Mouse (Mus musculus) stomach, postnatal 0 days (tissue): ENCODE results near the gene Ctdsp2. TPM values are rescaled to one million over a fixed set of nuclear protein-coding genes. Genes with fewer than 3 reads are reported as not detected.

Experiments used
- ATAC-seq: fragments of 200-750 bp; cut with Nextera tagmentation; 2 replicates; pipeline ENCODE4 v1.8.0; 2017; ENCODE audit not compliant: low FRiP score, low TSS enrichment
- DNase-seq: peaks from one replicate; pipeline ENCODE4 v3.0.0-alpha.2; 2016; ENCODE audit warnings: low spot score
- H3K27ac ChIP-seq: fragments of 300-500 bp; sonication (generic); replicated peaks from 2 replicates; pipeline ENCODE4 v1.5.1; 2014; ENCODE audit warnings: mild to moderate bottlenecking, control low read depth
- H3K27me3 ChIP-seq: fragments of 300-500 bp; sonication (generic); 2 replicates; pipeline ENCODE4 v1.6.1; 2014; ENCODE audit warnings: low read length; ENCODE audit not compliant: control insufficient read depth, insufficient read depth
- H3K36me3 ChIP-seq: fragments of 300-500 bp; sonication (generic); 2 replicates; pipeline ENCODE4 v1.6.1; 2014; ENCODE audit warnings: low read length, mixed read lengths; ENCODE audit not compliant: control insufficient read depth, insufficient read depth
- H3K4me1 ChIP-seq: fragments of 300-500 bp; sonication (generic); replicated peaks from 2 replicates; pipeline ENCODE4 v1.6.1; 2014; ENCODE audit warnings: antibody characterized with exemption; ENCODE audit not compliant: control insufficient read depth, insufficient read depth
- H3K4me2 ChIP-seq: fragments of 300-500 bp; sonication (generic); replicated peaks from 2 replicates; pipeline ENCODE4 v1.6.1; 2014; ENCODE audit warnings: low read depth, mild to moderate bottlenecking, control low read depth, moderate library complexity
- H3K4me3 ChIP-seq: fragments of 300-500 bp; sonication (generic); 2 replicates; pipeline ENCODE4 v1.5.1; 2014; ENCODE audit warnings: low read depth, low read length, control low read depth
- H3K9ac ChIP-seq: fragments of 300-500 bp; sonication (generic); 2 replicates; pipeline ENCODE4 v1.6.1; 2014; ENCODE audit warnings: mild to moderate bottlenecking, low read length, control low read depth, mixed read lengths
- H3K9me3 ChIP-seq: fragments of 300-500 bp; sonication (generic); 2 replicates; pipeline ENCODE4 v1.6.1; 2016; ENCODE audit warnings: low read length; ENCODE audit not compliant: control insufficient read depth
- CTCF ChIP-seq: IDR thresholded peaks from 2 replicates; pipeline ENCODE4 v1.5.1; 2016; ENCODE audit warnings: antibody characterized with exemption, low read depth, mild to moderate bottlenecking, moderate library complexity
- EP300 ChIP-seq: optimal IDR thresholded peaks from 2 replicates; pipeline ENCODE3; 2016; ENCODE audit warnings: antibody characterized with exemption
- WGBS: fragments of 180-500 bp; shearing (Covaris S2); extraction: QIAGEN DNeasy Blood & Tissue Kit; methylation state at CpG from one replicate; pipeline ENCODE4 v1.1.7; 2014; 5-methylcytosine and 5-hydroxymethylcytosine counted together
- polyA plus RNA-seq: library from polyadenylated mRNA; unstranded; fragments of >200 nt; fragmentation: Nextera tagmentation; extraction: Ambion mirVana; gene quantifications from 2 replicates; pipeline ENCODE4 v1.2.1, GENCODE M21; 2015

Ctdsp2 gene
- polyA plus RNA-seq, 1 experiment from 2014 or later: 29.1 TPM

DNA sequence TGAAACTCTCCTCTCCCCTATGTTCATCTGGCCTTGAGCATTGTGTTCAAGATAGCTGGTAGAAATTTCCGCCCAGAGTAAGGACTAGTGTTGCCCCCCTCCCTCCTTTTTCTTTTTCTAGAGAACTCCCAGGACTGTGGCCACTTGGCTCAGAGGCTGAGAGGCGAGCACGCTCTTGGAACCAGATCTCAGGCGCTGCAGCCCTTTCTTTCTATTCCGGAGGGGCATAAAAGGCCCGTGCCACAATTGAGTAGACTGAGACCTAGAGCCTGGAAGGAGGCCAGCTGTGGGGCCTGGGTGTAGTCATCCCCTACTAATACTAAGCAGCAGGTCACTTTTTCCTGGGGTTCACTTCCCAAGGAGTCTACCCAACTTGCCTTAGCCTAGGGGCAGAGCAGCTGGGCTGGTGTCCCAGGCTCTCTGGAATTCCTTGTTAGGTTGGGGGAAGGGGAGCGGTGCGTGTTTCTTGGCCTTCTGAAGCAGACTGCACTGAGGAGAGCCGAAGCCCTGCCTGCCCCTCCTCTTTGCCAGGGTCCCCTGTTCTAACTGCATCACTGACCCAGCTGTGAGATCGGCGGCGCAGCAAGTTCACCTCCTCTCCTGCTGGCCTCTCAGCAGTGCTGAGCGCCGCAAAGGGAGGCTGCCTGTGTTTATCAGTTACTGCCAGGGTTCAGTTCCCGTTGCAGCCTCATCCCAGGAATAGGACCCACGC is 1.9 kb downstream of the Ctdsp2 start:
- Histone ChIP-seq H3K27me3 (no peaks in the 10 kb centered on the region), H3K9ac (peak overlapping the region; percentile 99), H3K4me2 (peak overlapping the region; percentile 83), H3K9me3 (no peaks in the 10 kb centered on the region), H3K4me1 (peaks cover 20% of the 10 kb centered on the region), H3K27ac (peak overlapping the region; percentile 100), H3K4me3 (peak overlapping the region; percentile 97), H3K36me3 (peaks cover 4% of the 10 kb centered on the region; the same call in 1 of the 2 replicates)
- ATAC-seq (no peak), DNase-seq (no peak)
- 4% methylated on average over 16 of the region's 16 CpGs for WGBS
- no peak for TF ChIP-seq CTCF
- TF ChIP-seq EP300: no peak

DNA sequence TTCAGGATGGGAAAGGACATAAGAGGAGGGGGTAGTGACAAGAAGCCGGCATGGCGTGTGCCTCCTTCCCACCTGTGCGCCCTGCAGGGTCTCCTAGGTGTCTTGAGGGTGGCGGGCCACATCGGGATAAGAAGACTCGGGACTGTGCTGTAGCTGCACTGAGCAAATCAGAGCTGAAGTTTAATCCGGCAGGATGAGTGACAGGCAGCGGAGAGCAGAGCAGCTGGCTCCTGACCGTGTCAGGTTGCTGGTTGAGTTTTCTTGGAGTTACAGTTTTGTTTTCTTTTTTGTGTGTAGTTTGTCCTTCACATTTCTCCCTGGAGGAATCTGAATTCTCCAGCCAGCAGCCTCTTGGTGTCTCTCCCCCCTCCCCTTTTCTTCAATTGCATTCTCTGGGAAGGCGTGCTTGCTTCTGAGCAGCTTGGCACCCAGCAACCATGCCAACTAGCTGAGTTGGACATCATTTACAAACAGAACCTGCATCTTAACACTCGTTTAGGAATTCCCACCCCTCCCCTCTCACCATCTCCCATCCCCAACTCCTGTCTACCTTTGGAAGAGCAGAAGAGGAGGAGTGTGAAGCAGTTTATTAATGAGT is 2.5 kb downstream of the Ctdsp2 start:
- WGBS: 7% methylated on average over 11 of the region's 11 CpGs
- Histone ChIP-seq H3K4me3 (peak overlapping the region; percentile 97), H3K36me3 (peaks cover 4% of the 10 kb centered on the region; the same call in 1 of the 2 replicates), H3K9ac (peak overlapping the region; percentile 99), H3K9me3 (no peaks in the 10 kb centered on the region), H3K4me1 (peaks cover 25% of the 10 kb centered on the region), H3K4me2 (peak overlapping the region; percentile 83), H3K27me3 (no peaks in the 10 kb centered on the region), H3K27ac (peak overlapping the region; percentile 100)
- DNase-seq: no peak
- TF ChIP-seq CTCF (no peak), EP300 (no peak)
- no peak for ATAC-seq

DNA sequence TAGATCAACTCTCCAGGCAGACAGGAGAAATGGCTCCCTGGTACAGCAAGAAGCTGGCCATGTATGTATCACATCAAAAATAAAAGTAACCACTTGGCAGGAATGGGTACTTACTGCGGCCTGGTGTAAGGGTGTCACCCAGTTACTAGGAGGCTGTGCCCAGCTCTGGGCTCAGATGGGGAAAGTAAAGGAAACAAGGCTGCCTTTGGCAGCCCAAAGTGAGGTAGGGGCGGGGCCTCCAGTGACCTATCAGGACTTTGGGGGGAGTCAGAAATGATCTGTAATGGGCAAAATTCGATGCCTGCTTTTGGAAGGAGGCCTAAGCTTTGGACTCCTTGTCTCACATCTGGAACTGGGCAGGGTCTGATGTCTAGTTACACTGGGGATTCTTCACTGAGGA is 3.2 kb downstream of the Ctdsp2 start:
- Histone ChIP-seq H3K36me3 (peaks cover 4% of the 10 kb centered on the region; the same call in 1 of the 2 replicates), H3K27ac (peak overlapping the region; percentile 75; the same call in 1 of the 2 replicates), H3K4me1 (peaks cover 30% of the 10 kb centered on the region), H3K9ac (peak overlapping the region; percentile 38), H3K4me3 (peak overlapping the region; percentile 97), H3K4me2 (peak overlapping the region; percentile 83), H3K27me3 (no peaks in the 10 kb centered on the region), H3K9me3 (no peaks in the 10 kb centered on the region)
- no peak for TF ChIP-seq EP300
- TF ChIP-seq CTCF: no peak
- DNase-seq (no peak), ATAC-seq (no peak)
- WGBS: 38% methylated on average over 3 of the region's 3 CpGs

DNA sequence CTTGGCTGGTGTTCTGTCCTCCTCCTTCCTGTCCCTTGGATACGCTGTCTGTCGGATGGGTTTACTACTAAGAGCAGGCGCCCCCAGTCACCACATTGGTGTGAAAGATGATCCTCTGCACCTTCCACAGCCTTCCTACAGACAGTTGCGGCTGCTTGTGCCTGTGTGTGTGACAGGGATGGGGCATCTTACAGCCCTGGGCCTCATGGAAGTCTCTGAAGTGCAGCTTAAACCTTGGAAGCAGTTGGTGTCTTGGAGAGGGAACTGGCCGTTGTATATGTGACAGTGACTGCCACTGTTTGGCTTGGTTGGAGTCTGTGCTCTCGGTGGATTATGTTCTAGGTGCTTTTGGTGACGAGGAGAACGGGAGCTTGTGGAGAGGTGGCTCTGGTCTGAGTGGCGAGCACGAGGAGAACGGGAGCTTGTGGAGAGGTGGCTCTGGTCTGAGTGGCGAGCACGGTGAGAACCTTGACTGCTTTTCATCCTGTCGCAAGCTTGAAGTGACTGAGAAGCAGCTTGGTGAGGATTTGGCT is 4.7 kb downstream of the Ctdsp2 start:
- WGBS: 21% methylated on average over 14 of the region's 14 CpGs
- no peaks in the 10 kb centered on the region for H3K27me3 ChIP-seq
- peaks cover 37% of the 10 kb centered on the region for H3K4me1 ChIP-seq
- H3K27ac ChIP-seq: peak overlapping the region; percentile 75
- ATAC-seq: no peak
- peak overlapping the region; percentile 83 for H3K4me2 ChIP-seq
- H3K36me3 ChIP-seq: peaks cover 6% of the 10 kb centered on the region; the same call in 1 of the 2 replicates
- DNase-seq: no peak
- peak overlapping the region; percentile 38; the same call in 1 of the 2 replicates for H3K9ac ChIP-seq
- no peaks in the 10 kb centered on the region for H3K9me3 ChIP-seq
- TF ChIP-seq EP300 (no peak), CTCF (no peak)
- peak overlapping the region; percentile 97 for H3K4me3 ChIP-seq

DNA sequence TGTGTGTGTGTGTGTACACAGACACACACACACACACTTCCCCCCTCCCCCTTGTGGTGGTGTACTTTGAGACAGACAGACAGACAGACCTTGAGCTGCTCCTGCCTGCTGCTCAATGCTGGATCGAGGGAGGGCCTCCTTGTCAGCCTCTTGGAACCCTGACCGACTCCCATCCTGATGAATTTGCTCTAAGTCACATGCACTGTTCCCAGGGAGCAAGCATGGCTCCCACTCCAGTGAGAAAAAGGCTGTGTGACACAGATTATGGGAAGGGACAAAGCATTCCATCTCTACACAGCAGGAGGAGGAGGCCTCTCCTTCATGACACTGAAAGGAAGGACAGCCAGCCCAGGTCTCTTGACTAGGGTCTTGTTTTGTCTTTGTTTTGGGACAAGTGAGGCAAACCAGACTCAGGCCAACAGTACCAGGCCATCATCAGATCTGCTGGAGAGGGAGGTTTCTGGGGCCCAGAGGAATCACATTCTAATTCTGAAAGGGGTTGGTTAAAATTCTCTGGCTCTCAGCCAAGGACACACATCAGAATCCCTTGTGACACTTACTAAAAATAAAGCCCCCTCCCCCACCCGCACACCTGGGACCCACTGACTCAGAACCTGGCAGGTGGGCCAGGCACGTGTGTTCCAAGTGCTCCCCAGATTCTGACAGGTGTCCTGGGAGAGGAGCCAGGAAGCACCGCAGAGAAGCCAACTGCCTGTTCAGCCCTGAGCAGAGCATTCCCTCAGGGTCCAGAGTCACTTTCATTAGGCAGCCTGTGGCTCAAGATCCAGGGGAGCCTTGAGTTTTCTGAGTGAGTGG is 5.9 kb downstream of the Ctdsp2 start:
- TF ChIP-seq CTCF (no peak), EP300 (no peak)
- Histone ChIP-seq H3K36me3 (peaks cover 6% of the 10 kb centered on the region; the same call in 1 of the 2 replicates), H3K9ac (peak overlapping the region; percentile 43), H3K9me3 (no peaks in the 10 kb centered on the region), H3K4me2 (peak overlapping the region; percentile 83), H3K4me3 (no peak overlapping the region; the same call in 1 of the 2 replicates), H3K27ac (peak overlapping the region; percentile 75), H3K4me1 (peaks cover 37% of the 10 kb centered on the region), H3K27me3 (no peaks in the 10 kb centered on the region)
- no peak for DNase-seq
- 12% methylated on average over 5 of the region's 5 CpGs for WGBS
- ATAC-seq: no peak
